In the genomic region with DNA sequence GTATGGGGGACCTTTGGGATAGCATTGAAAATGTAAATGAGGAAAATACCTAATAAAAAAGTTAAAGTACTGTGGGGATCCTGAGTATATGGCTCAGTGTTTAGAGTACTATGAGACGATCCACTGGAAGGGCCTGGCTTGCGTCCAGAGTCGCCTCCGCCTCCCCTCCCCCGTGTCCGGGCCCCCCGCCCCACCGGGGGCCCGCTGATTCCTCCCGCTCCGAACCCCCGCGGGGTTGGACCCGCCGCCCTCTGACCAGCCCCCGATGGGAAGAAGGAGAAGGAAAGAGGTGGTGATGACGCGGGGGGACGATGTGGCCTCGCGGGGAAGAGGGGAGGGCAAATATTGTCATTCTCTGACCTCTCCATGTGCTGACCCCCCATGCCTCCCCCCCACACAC, we compare ENCODE assay signal across 8 mouse cellular contexts.
DNase-seq lines count a peak whose midpoint lies in the region; ATAC-seq lines count a peak whose summit lies in the region.
"Not testable (repeated sequence)": the region's sequence is repeated elsewhere in the genome, so short reads cannot be mapped to it uniquely, and the experiment has no call there.

No protein-coding gene starts in this region.

- not testable (repeated sequence) for H3K4me1 ChIP-seq in embryonic facial prominence, embryonic 15.5 days; heart, embryonic 12.5 days (replicated peaks); kidney, embryonic 15.5 days; liver, embryonic 13.5 days (replicated peaks); lung, embryonic 16.5 days (replicated peaks; ENCODE audit: control insufficient read depth, insufficient read depth, low read length); midbrain, embryonic 14.5 days (ENCODE audit: control insufficient read depth, insufficient read depth, low read length); stomach, embryonic 16.5 days (ENCODE audit: control insufficient read depth, insufficient read depth, low read length)

- not testable (repeated sequence) for H3K36me3 ChIP-seq in embryonic facial prominence, embryonic 15.5 days; heart, embryonic 12.5 days; kidney, embryonic 15.5 days; liver, embryonic 13.5 days; lung, embryonic 16.5 days (ENCODE audit: control insufficient read depth, insufficient read depth, low read length); midbrain, embryonic 14.5 days (ENCODE audit: control insufficient read depth, insufficient read depth, low read length); stomach, embryonic 16.5 days (ENCODE audit: control insufficient read depth, insufficient read depth, low read length)

- not testable (repeated sequence) for H3K4me3 ChIP-seq in embryonic facial prominence, embryonic 15.5 days (replicated peaks); heart, embryonic 12.5 days; kidney, embryonic 15.5 days (replicated peaks); liver, embryonic 13.5 days (replicated peaks); lung, embryonic 16.5 days (ENCODE audit: low read length); midbrain, embryonic 14.5 days (replicated peaks; ENCODE audit: low read depth, low read length); stomach, embryonic 16.5 days (replicated peaks; ENCODE audit: low read length)

- not testable (repeated sequence) for H3K27me3 ChIP-seq in embryonic facial prominence, embryonic 15.5 days; heart, embryonic 12.5 days (replicated peaks); kidney, embryonic 15.5 days; liver, embryonic 13.5 days; lung, embryonic 16.5 days (ENCODE audit: control insufficient read depth, insufficient read depth, low read depth, low read length); midbrain, embryonic 14.5 days (ENCODE audit: control insufficient read depth, insufficient read depth, low read length); stomach, embryonic 16.5 days (ENCODE audit: control insufficient read depth, insufficient read depth, low read length)

- not testable (repeated sequence) for H3K4me2 ChIP-seq in embryonic facial prominence, embryonic 15.5 days (replicated peaks); heart, embryonic 12.5 days; kidney, embryonic 15.5 days; liver, embryonic 13.5 days; lung, embryonic 16.5 days (ENCODE audit: low read depth, low read length); midbrain, embryonic 14.5 days (ENCODE audit: low read length); stomach, embryonic 16.5 days (ENCODE audit: low read depth, low read length)

- not testable (repeated sequence) for DNase-seq in liver, embryonic 13.5 days; midbrain, embryonic 14.5 days

- not testable (repeated sequence) for H3K9ac ChIP-seq in embryonic facial prominence, embryonic 15.5 days; heart, embryonic 12.5 days; kidney, embryonic 15.5 days; liver, embryonic 13.5 days; lung, embryonic 16.5 days (ENCODE audit: low read length); midbrain, embryonic 14.5 days (replicated peaks; ENCODE audit: low read length); stomach, embryonic 16.5 days (ENCODE audit: low read length)

- peak; percentile 72 for ATAC-seq in embryonic facial prominence, embryonic 15.5 days (ENCODE audit: insufficient number of reproducible peaks, low FRiP score, low TSS enrichment, low read depth)
- ATAC-seq in heart, embryonic 12.5 days (ENCODE audit: insufficient number of reproducible peaks, low FRiP score) = peak; percentile 98
- ATAC-seq in hematopoietic stem cell, adult 5-6 weeks (replicated peaks in 1 of 2; ENCODE audit: insufficient read depth in 1 of 2, low FRiP score in 2 of 2, low TSS enrichment in 1 of 2, low read depth in 1 of 2, poor library complexity in 2 of 2, severe bottlenecking in 2 of 2) = peak; percentile 83 to 85; a peak in 2 of 4 replicates
- ATAC-seq in kidney, embryonic 15.5 days (replicated peaks; ENCODE audit: low FRiP score) = peak; percentile 73; the same call in 1 of the 2 replicates
- ATAC-seq in liver, embryonic 13.5 days (ENCODE audit: low read depth) = peak; percentile 95
- ATAC-seq in lung, embryonic 16.5 days (ENCODE audit: low read depth) = peak; percentile 77; the same call in 1 of the 2 replicates
- peak; percentile 73 for ATAC-seq in midbrain, embryonic 14.5 days (ENCODE audit: low FRiP score, low TSS enrichment)
- peak; percentile 80; the same call in 1 of the 2 replicates for ATAC-seq in stomach, embryonic 16.5 days (ENCODE audit: insufficient read depth, low FRiP score)

- H3K9me3 ChIP-seq in embryonic facial prominence, embryonic 15.5 days (replicated peaks); heart, embryonic 12.5 days (replicated peaks); kidney, embryonic 15.5 days (replicated peaks); liver, embryonic 13.5 days (replicated peaks); lung, embryonic 16.5 days (ENCODE audit: control insufficient read depth, low read length); midbrain, embryonic 14.5 days (ENCODE audit: control insufficient read depth, low read length); stomach, embryonic 16.5 days (replicated peaks; ENCODE audit: control insufficient read depth, low read length): not testable (repeated sequence)

- WGBS in embryonic facial prominence, embryonic 15.5 days = no CpG with 5 or more reads among the region's 21 CpGs
- no CpG with 5 or more reads among the region's 21 CpGs for WGBS in heart, embryonic 12.5 days
- WGBS in kidney, embryonic 15.5 days = no CpG with 5 or more reads among the region's 21 CpGs
- no CpG with 5 or more reads among the region's 21 CpGs for WGBS in liver, embryonic 13.5 days (ENCODE audit: insufficient replicate concordance)
- no CpG with 5 or more reads among the region's 21 CpGs for WGBS in lung, embryonic 16.5 days
- WGBS in midbrain, embryonic 14.5 days = no CpG with 5 or more reads among the region's 21 CpGs
- no CpG with 5 or more reads among the region's 21 CpGs for WGBS in stomach, embryonic 16.5 days

- H3K27ac ChIP-seq in embryonic facial prominence, embryonic 15.5 days (replicated peaks); heart, embryonic 12.5 days (ENCODE audit: poor library complexity, severe bottlenecking); kidney, embryonic 15.5 days; liver, embryonic 13.5 days; lung, embryonic 16.5 days (ENCODE audit: low read length); midbrain, embryonic 14.5 days (replicated peaks; ENCODE audit: low read depth, low read length); stomach, embryonic 16.5 days (ENCODE audit: low read length): not testable (repeated sequence)
